Comparison of ENCODE assay signal across 8 mouse cellular contexts in the genomic region with DNA sequence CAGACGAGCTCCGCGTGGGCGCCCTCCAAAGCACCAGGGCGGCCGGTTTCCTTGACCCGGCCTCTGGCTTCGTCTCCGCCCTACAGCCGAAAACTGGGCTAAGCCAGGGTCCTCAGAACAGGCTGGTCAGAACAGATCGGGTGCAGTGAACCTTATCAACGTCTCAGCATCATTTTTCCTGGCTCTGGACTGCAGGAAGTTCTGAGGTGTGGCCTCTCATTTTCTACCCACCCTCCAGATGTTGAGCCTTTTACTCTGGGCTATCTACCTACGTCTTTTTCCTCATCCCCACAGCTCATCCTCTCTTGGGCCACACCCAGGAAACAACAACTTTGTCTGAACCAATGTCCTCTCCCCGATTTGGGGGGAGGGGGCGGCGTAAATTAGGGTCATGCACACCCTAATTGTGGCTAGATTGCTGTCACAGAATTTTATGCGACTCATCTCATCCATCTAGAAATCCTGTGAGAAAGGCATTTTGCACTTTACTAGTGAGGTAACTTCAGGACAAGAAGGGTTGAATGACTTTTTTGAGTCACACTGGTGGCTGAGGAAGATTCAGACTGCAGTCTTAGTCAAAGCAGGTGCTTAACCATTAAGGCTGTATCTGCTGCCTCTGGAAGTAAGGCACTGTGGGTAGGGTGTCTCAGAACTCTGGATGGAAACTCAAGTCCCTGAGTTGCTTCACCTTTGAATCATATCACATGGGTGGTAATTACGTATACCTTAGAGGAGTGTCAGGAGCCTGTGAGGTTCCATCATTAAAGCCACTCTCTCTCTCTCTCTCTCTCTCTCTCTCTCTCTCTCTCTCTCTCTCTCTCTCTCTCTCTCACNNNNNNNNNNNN. TPM values are rescaled to one million over a fixed set of nuclear protein-coding genes. Genes with fewer than 3 reads are reported as not detected.
DNase-seq lines count a peak whose midpoint lies in the region; ATAC-seq and TF ChIP-seq lines count a peak whose summit lies in the region.

A gene (minus strand): TSS at position 25 of the 845 bp plus-strand sequence.

- H3K27me3 ChIP-seq in kidney, adult 2 months (replicated peaks; ENCODE audit: control insufficient read depth, insufficient read depth, low read length): no peaks in the 10 kb centered on the region
- H3K27me3 ChIP-seq in MEL (ENCODE audit: control insufficient read depth in 1 of 2, insufficient read depth in 2 of 2, low read length in 2 of 2): no peaks in the 10 kb centered on the region
- H3K27me3 ChIP-seq in forebrain, embryonic 16.5 days (replicated peaks; ENCODE audit: control insufficient read depth, insufficient read depth, low read length): peaks cover 27% of the 10 kb centered on the region
- peaks cover 78% of the 10 kb centered on the region for H3K27me3 ChIP-seq in limb, embryonic 13.5 days
- H3K27me3 ChIP-seq in stomach, embryonic 14.5 days (ENCODE audit: control insufficient read depth, insufficient read depth, low read length): peaks cover 9% of the 10 kb centered on the region

- H3K9me3 ChIP-seq in MEL (replicated peaks; ENCODE audit: insufficient read depth, low read length): no peaks in the 10 kb centered on the region
- H3K9me3 ChIP-seq in forebrain, embryonic 16.5 days (ENCODE audit: control insufficient read depth, low read length): no peaks in the 10 kb centered on the region
- no peaks in the 10 kb centered on the region for H3K9me3 ChIP-seq in limb, embryonic 13.5 days
- H3K9me3 ChIP-seq in stomach, embryonic 14.5 days (ENCODE audit: control insufficient read depth, low read depth, low read length): no peaks in the 10 kb centered on the region

- no peak for TF ChIP-seq POLR2A in kidney, adult 2 months (IDR thresholded peaks at IDR 0.05; ENCODE audit: low read depth, low read length)
- TF ChIP-seq POLR2A in MEL (IDR thresholded peaks at IDR 0.05; ENCODE audit: control insufficient read depth in 1 of 2, insufficient read depth in 1 of 2, low read depth in 1 of 2, low read length in 2 of 2, poor library complexity in 1 of 2): peak in 1 of 2 experiments; percentile 73; a peak in 3 of 4 replicates

- TF ChIP-seq EP300 in MEL (IDR thresholded peaks at IDR 0.05; ENCODE audit: low read depth in 1 of 2, low read length in 2 of 2): peak in 1 of 2 experiments; percentile 16; a peak in 1 of 4 replicates

- no peak for TF ChIP-seq CTCF in kidney, adult 2 months (conservative IDR thresholded peaks at IDR 0.05; ENCODE audit: insufficient read depth, insufficient read length, low read depth, low read length)
- TF ChIP-seq CTCF in MEL (IDR thresholded peaks at IDR 0.05 in 2 of 3, conservative IDR thresholded peaks at IDR 0.05 in 1 of 3; ENCODE audit: control insufficient read depth in 1 of 3, insufficient read depth in 1 of 3, low read depth in 2 of 3, low read length in 3 of 3, poor library complexity in 1 of 3, severe bottlenecking in 1 of 3): no peak

- H3K4me1 ChIP-seq in kidney, adult 2 months (ENCODE audit: control insufficient read depth, insufficient read depth, low read length): peaks cover 14% of the 10 kb centered on the region
- H3K4me1 ChIP-seq in MEL (ENCODE audit: control insufficient read depth in 1 of 2, insufficient read depth in 2 of 2, low read length in 2 of 2): peaks cover 15 to 32% of the 10 kb centered on the region in 2 experiments
- H3K4me1 ChIP-seq in forebrain, embryonic 16.5 days (replicated peaks; ENCODE audit: control insufficient read depth, insufficient read depth, low read length): peaks cover 7% of the 10 kb centered on the region
- H3K4me1 ChIP-seq in limb, embryonic 13.5 days: peaks cover 16% of the 10 kb centered on the region
- H3K4me1 ChIP-seq in stomach, embryonic 14.5 days (ENCODE audit: control insufficient read depth, insufficient read depth, low read length): no peaks in the 10 kb centered on the region

- DNase-seq in kidney, adult 2 months: no peak
- DNase-seq in kidney, postnatal 25 days: no peak
- DNase-seq in MEL (ENCODE audit: low read depth, low spot score): peak; percentile 87
- DNase-seq in adrenal gland, postnatal 25 days: no peak
- DNase-seq in cerebellum, adult 9-11 months: no peak

- peak; percentile 42 for ATAC-seq in forebrain, embryonic 16.5 days
- peak; percentile 66; the same call in 1 of the 2 replicates for ATAC-seq in limb, embryonic 13.5 days (ENCODE audit: low FRiP score, low read depth)
- no peak for ATAC-seq in stomach, embryonic 14.5 days (ENCODE audit: insufficient number of reproducible peaks, insufficient read depth, low FRiP score, low read depth)

- H3K4me3 ChIP-seq in kidney, adult 2 months (ENCODE audit: insufficient read depth, low read depth, low read length): peak within 1 kb of the TSS; percentile 83
- peak within 1 kb of the TSS; percentile 72 to 80 for H3K4me3 ChIP-seq in MEL (ENCODE audit: control insufficient read depth in 1 of 2, insufficient read depth in 1 of 2, low read depth in 2 of 2, low read length in 2 of 2)
- peak within 1 kb of the TSS; percentile 71 for H3K4me3 ChIP-seq in forebrain, embryonic 16.5 days (replicated peaks; ENCODE audit: low read length)
- H3K4me3 ChIP-seq in limb, embryonic 13.5 days: peak within 1 kb of the TSS; percentile 64
- peak within 1 kb of the TSS; percentile 47 for H3K4me3 ChIP-seq in stomach, embryonic 14.5 days (ENCODE audit: low read depth, low read length)

- H3K79me2 ChIP-seq in MEL (ENCODE audit: control insufficient read depth, insufficient read depth, low read length, poor library complexity): peaks cover 11% of the 10 kb centered on the region

- 11% methylated on average over 18 of the region's 18 CpGs for WGBS in kidney, adult 2 months
- 8% methylated on average over 18 of the region's 18 CpGs for WGBS in forebrain, embryonic 16.5 days
- 8% methylated on average over 18 of the region's 18 CpGs for WGBS in limb, embryonic 13.5 days
- WGBS in stomach, embryonic 14.5 days: 10% methylated on average over 18 of the region's 18 CpGs

- no peaks in the 10 kb centered on the region for H3K36me3 ChIP-seq in kidney, adult 2 months (ENCODE audit: control insufficient read depth, insufficient read depth, low read length)
- peaks cover 0 to 30% of the 10 kb centered on the region in 2 experiments; a peak in 3 of 4 replicates for H3K36me3 ChIP-seq in MEL (ENCODE audit: control insufficient read depth in 1 of 2, insufficient read depth in 2 of 2, low read length in 2 of 2)
- no peaks in the 10 kb centered on the region for H3K36me3 ChIP-seq in forebrain, embryonic 16.5 days (ENCODE audit: control insufficient read depth, insufficient read depth)
- no peaks in the 10 kb centered on the region for H3K36me3 ChIP-seq in limb, embryonic 13.5 days
- H3K36me3 ChIP-seq in stomach, embryonic 14.5 days (ENCODE audit: control insufficient read depth, insufficient read depth, low read length): no peaks in the 10 kb centered on the region

- H3K4me2 ChIP-seq in forebrain, embryonic 16.5 days (ENCODE audit: low read length): peak within 1 kb of the TSS; percentile 97
- peak within 1 kb of the TSS; percentile 98 for H3K4me2 ChIP-seq in limb, embryonic 13.5 days (replicated peaks)
- H3K4me2 ChIP-seq in stomach, embryonic 14.5 days (replicated peaks; ENCODE audit: low read depth, low read length): peak within 1 kb of the TSS; percentile 84

- peak within 1 kb of the TSS; percentile 73 for H3K9ac ChIP-seq in MEL (ENCODE audit: control insufficient read depth, low read depth, low read length, poor library complexity, severe bottlenecking)
- H3K9ac ChIP-seq in forebrain, embryonic 16.5 days (replicated peaks; ENCODE audit: low read depth, low read length): peak within 1 kb of the TSS; percentile 78
- peak within 1 kb of the TSS; percentile 62 for H3K9ac ChIP-seq in limb, embryonic 13.5 days
- peak within 1 kb of the TSS; percentile 28; the same call in 1 of the 2 replicates for H3K9ac ChIP-seq in stomach, embryonic 14.5 days (replicated peaks; ENCODE audit: low read depth, low read length)

- no peak for TF ChIP-seq RAD21 in MEL (IDR thresholded peaks at IDR 0.05; ENCODE audit: low read depth, low read length)

- H3K27ac ChIP-seq in kidney, adult 2 months (ENCODE audit: insufficient read depth, low read depth, low read length): peak within 1 kb of the TSS; percentile 67
- peak within 1 kb of the TSS; percentile 71 for H3K27ac ChIP-seq in MEL (ENCODE audit: control insufficient read depth, low read depth, low read length)
- no peak within 1 kb of the TSS for H3K27ac ChIP-seq in forebrain, embryonic 16.5 days (ENCODE audit: low read length)
- H3K27ac ChIP-seq in limb, embryonic 13.5 days: no peak within 1 kb of the TSS
- H3K27ac ChIP-seq in stomach, embryonic 14.5 days (ENCODE audit: low read length): no peak within 1 kb of the TSS

TF ChIP-seq in MEL, 35 proteins besides CTCF, POLR2A, EP300 and RAD21 (continues in another document):
- peak; percentile 32; the same call in 1 of the 2 replicates for TF ChIP-seq GATA1 (IDR thresholded peaks at IDR 0.05; ENCODE audit: low read depth, low read length)
- no peak for TF ChIP-seq ZNF384 (IDR thresholded peaks at IDR 0.05; ENCODE audit: low read depth, low read length)
- TF ChIP-seq ETS1 (IDR thresholded peaks at IDR 0.05; ENCODE audit: low read depth, low read length): no peak
- TF ChIP-seq MYC (IDR thresholded peaks at IDR 0.05; ENCODE audit: low read depth, low read length): 0 out of 2 replicates have a peak, but pooled peaks have one; percentile 46
- peak; percentile 77 for TF ChIP-seq SIN3A (IDR thresholded peaks at IDR 0.05; ENCODE audit: low read length)
- TF ChIP-seq E2F4 (IDR thresholded peaks at IDR 0.05; ENCODE audit: borderline replicate concordance, low read depth, low read length): no peak
- TF ChIP-seq TBP (IDR thresholded peaks at IDR 0.05; ENCODE audit: low read depth, low read length): peak; percentile 55; the same call in 1 of the 2 replicates
- peak; percentile 2; the same call in 1 of the 2 replicates for TF ChIP-seq MYB (IDR thresholded peaks at IDR 0.05; ENCODE audit: low read depth, low read length)
- 0 out of 2 replicates have a peak, but pooled peaks have one; percentile 8 for TF ChIP-seq HCFC1 (IDR thresholded peaks at IDR 0.05; ENCODE audit: low read depth, low read length)
- no peak for TF ChIP-seq MAFK (IDR thresholded peaks at IDR 0.05; ENCODE audit: borderline replicate concordance, low read depth, low read length)
- no peak for TF ChIP-seq CHD1 (IDR thresholded peaks at IDR 0.05; ENCODE audit: low read depth, low read length)
- peak; percentile 35 for TF ChIP-seq NELFE (IDR thresholded peaks at IDR 0.05; ENCODE audit: low read depth, low read length)

RNA-seq across cellular contexts. Expression of the gene that starts here (rescaled TPM):
- polyA plus RNA-seq in kidney, adult 2 months (2012; rRNA removed): 34.7 and 38.6 TPM in 2 replicates
- total RNA-seq in MEL (2012; rRNA removed): 7.5 and 10.8 TPM in 2 replicates
- 10 to 100 TPM in 1 of 2 experiments, not detected in 1; 22.2 TPM for polyA plus RNA-seq in MEL (2012; ENCODE audit: insufficient read depth in 1 of 2, insufficient read length in 2 of 2, low read depth in 1 of 2, low replicate concordance in 2 of 2, missing spikeins in 1 of 2)
- polyA plus RNA-seq in forebrain, embryonic 16.5 days (2015; fragmentation: Nextera tagmentation; extraction: Ambion mirVana): 12.7 and 17.1 TPM in 2 replicates
- 0.61 and 0.75 TPM in 2 replicates for polyA plus RNA-seq in limb, embryonic 13.5 days (2015; fragmentation: Nextera tagmentation; extraction: Ambion mirVana)
- polyA plus RNA-seq in stomach, embryonic 14.5 days (2014; fragmentation: Nextera tagmentation; extraction: Ambion mirVana): 8.3 and 8.5 TPM in 2 replicates
- total RNA-seq in adrenal gland, postnatal 25 days (2021): 3.6 and 4.2 TPM in 2 replicates

Comparison
In these comparisons a context has a peak if more than half of its experiments do, and no peak if none do; other contexts are left out.
1. Peak in ATAC-seq, H3K4me3 ChIP-seq, H3K9ac ChIP-seq and H3K4me2 ChIP-seq in limb, embryonic 13.5 days; RNA of the gene not detected or under 1 TPM.
2. H3K27ac ChIP-seq: peak in kidney, adult 2 months (single experiment) and MEL (single experiment); none in forebrain, embryonic 16.5 days (single experiment), limb, embryonic 13.5 days (single experiment) and stomach, embryonic 14.5 days (single experiment).
3. H3K9ac ChIP-seq: peak in every context shown above with its lines; median percentile 78 in forebrain, embryonic 16.5 days; 73 in MEL; 62 in limb, embryonic 13.5 days; 28 in stomach, embryonic 14.5 days.
4. Peak in every context shown above with its lines, with median percentiles within 50 percentile points of each other: H3K4me3 ChIP-seq and H3K4me2 ChIP-seq.